In genomic region chr16:36506827-36507226, GRCm38 (mm10) we compare ENCODE assay signal across 43 mouse cellular contexts. TPM values are rescaled to one million over a fixed set of nuclear protein-coding genes. Genes with fewer than 3 reads are reported as not detected.
"Had no signal": no experiment of that assay in that cellular context is flagged by ENCODE, and none has a peak within 500 bp of the region (broad histone marks: within the 10 kb centered on the region; RNA-seq: fewer than 3 reads in every experiment).

No protein-coding gene starts in this region.

- H3K36me3 ChIP-seq: limb, embryonic 10.5 days; limb, embryonic 12.5 days; limb, embryonic 13.5 days; limb, embryonic 15.5 days; liver, embryonic 12.5 days; liver, embryonic 13.5 days; liver, embryonic 15.5 days; lung, embryonic 15.5 days; midbrain, embryonic 10.5 days; midbrain, embryonic 12.5 days; midbrain, embryonic 13.5 days; midbrain, embryonic 15.5 days; neural tube, embryonic 12.5 days had no signal

- H3K4me2 ChIP-seq: limb, embryonic 12.5 days; limb, embryonic 13.5 days; limb, embryonic 15.5 days; liver, embryonic 11.5 days; liver, embryonic 12.5 days; liver, embryonic 13.5 days; liver, embryonic 15.5 days; lung, embryonic 14.5 days; lung, embryonic 15.5 days; midbrain, embryonic 11.5 days; midbrain, embryonic 12.5 days; midbrain, embryonic 13.5 days; midbrain, embryonic 15.5 days; neural tube, embryonic 12.5 days had no signal

- H3K9ac ChIP-seq: limb, embryonic 12.5 days; limb, embryonic 13.5 days; limb, embryonic 15.5 days; liver, embryonic 12.5 days; liver, embryonic 13.5 days; liver, embryonic 14.5 days; liver, embryonic 15.5 days; liver, postnatal 0 days; lung, embryonic 14.5 days; lung, embryonic 15.5 days; midbrain, embryonic 12.5 days; midbrain, embryonic 13.5 days; midbrain, embryonic 15.5 days; neural tube, embryonic 12.5 days had no signal

- H3K4me3 ChIP-seq: limb, embryonic 10.5 days; limb, embryonic 12.5 days; limb, embryonic 13.5 days; limb, embryonic 15.5 days; liver, embryonic 12.5 days; liver, embryonic 13.5 days; liver, embryonic 15.5 days; lung, embryonic 15.5 days; megakaryocyte, embryonic 14.5 days; midbrain, embryonic 10.5 days; midbrain, embryonic 12.5 days; midbrain, embryonic 13.5 days; midbrain, embryonic 15.5 days; myocyte; neural tube, embryonic 12.5 days had no signal

- H3K9me3 ChIP-seq: limb, embryonic 10.5 days; limb, embryonic 12.5 days; limb, embryonic 13.5 days; limb, embryonic 15.5 days; liver, embryonic 12.5 days; liver, embryonic 13.5 days; liver, embryonic 15.5 days; lung, embryonic 15.5 days; midbrain, embryonic 10.5 days; midbrain, embryonic 12.5 days; midbrain, embryonic 13.5 days; midbrain, embryonic 15.5 days; neural tube, embryonic 12.5 days had no signal

- H3K27me3 ChIP-seq: limb, embryonic 12.5 days; limb, embryonic 13.5 days; limb, embryonic 15.5 days; liver, embryonic 12.5 days; liver, embryonic 13.5 days; liver, embryonic 15.5 days; lung, embryonic 15.5 days; megakaryocyte, embryonic 14.5 days; midbrain, embryonic 12.5 days; midbrain, embryonic 13.5 days; midbrain, embryonic 15.5 days; neural tube, embryonic 12.5 days had no signal

- DNase-seq: left cerebral cortex, postnatal 4 days; liver; liver, embryonic 13.5 days; liver, postnatal 0 days; lung, adult 18-20 months; lung, adult 2 months; lung, embryonic 14.5 days; lung, postnatal 10 days; lung, postnatal 14 days; lung, postnatal 36 days; lung, postnatal 4 days; midbrain, embryonic 14.5 days had no signal

- H3K4me1 ChIP-seq: limb, embryonic 10.5 days; limb, embryonic 12.5 days; limb, embryonic 13.5 days; limb, embryonic 15.5 days; liver, embryonic 12.5 days; liver, embryonic 13.5 days; liver, embryonic 15.5 days; lung, embryonic 15.5 days; megakaryocyte, embryonic 14.5 days; midbrain, embryonic 10.5 days; midbrain, embryonic 12.5 days; midbrain, embryonic 13.5 days; midbrain, embryonic 15.5 days; neural tube, embryonic 12.5 days had no signal

- H3K27ac ChIP-seq: limb, embryonic 10.5 days; limb, embryonic 12.5 days; limb, embryonic 13.5 days; limb, embryonic 15.5 days; liver, embryonic 12.5 days; liver, embryonic 13.5 days; liver, embryonic 14.5 days; liver, embryonic 15.5 days; lung, embryonic 15.5 days; macrophage; midbrain, embryonic 10.5 days; midbrain, embryonic 12.5 days; midbrain, embryonic 13.5 days; midbrain, embryonic 15.5 days; neural tube, embryonic 12.5 days had no signal

RNA-seq across cellular contexts. Expression of gene Stfa3, which starts 51.6 kb away (rescaled TPM):
- total RNA-seq: left cerebral cortex, postnatal 10 days; left cerebral cortex, postnatal 14 days; left cerebral cortex, postnatal 25 days; left cerebral cortex, postnatal 36 days; left cerebral cortex, postnatal 4 days; liver, adult 2 months; megakaryocyte-erythroid progenitor cell, adult 5-6 weeks; monocyte, adult 5-6 weeks had no signal
- polyA plus RNA-seq: limb, embryonic 10.5 days; limb, embryonic 11.5 days; liver, adult 2 months; lung, adult 2 months; lung, embryonic 14.5 days; macrophage; midbrain, embryonic 10.5 days; midbrain, embryonic 11.5 days; midbrain, embryonic 13.5 days; midbrain, embryonic 14.5 days; midbrain, embryonic 15.5 days; midbrain, postnatal 0 days; myocyte; neural tube, embryonic 11.5 days had no signal

RNA-seq across cellular contexts. Expression of gene Casr, which starts 55.1 kb away (rescaled TPM):
- total RNA-seq: liver, adult 2 months; megakaryocyte progenitor cell, adult 5-6 weeks; megakaryocyte, adult 5-6 weeks; megakaryocyte-erythroid progenitor cell, adult 5-6 weeks; monocyte, adult 5-6 weeks had no signal
- polyA plus RNA-seq: liver, adult 2 months; liver, embryonic 12.5 days; liver, embryonic 13.5 days; liver, embryonic 14.5 days; liver, embryonic 15.5 days; liver, embryonic 16.5 days; lung, embryonic 14.5 days; macrophage; neural tube, embryonic 11.5 days; neural tube, embryonic 12.5 days had no signal
